Mouse (Mus musculus): ENCODE results near the gene Nid1. TPM values are rescaled to one million over a fixed set of nuclear protein-coding genes. Genes with fewer than 3 reads are reported as not detected.
A peak's percentile ranks its signal among the peaks of the same experiment; 100 is the strongest.
"Not testable (repeated sequence)": the region's sequence is repeated elsewhere in the genome, so short reads cannot be mapped to it uniquely, and the experiment has no call there.

Gene Nid1
- total RNA-seq, 1 experiment from 2014 or later: 3.0 TPM

DNA sequence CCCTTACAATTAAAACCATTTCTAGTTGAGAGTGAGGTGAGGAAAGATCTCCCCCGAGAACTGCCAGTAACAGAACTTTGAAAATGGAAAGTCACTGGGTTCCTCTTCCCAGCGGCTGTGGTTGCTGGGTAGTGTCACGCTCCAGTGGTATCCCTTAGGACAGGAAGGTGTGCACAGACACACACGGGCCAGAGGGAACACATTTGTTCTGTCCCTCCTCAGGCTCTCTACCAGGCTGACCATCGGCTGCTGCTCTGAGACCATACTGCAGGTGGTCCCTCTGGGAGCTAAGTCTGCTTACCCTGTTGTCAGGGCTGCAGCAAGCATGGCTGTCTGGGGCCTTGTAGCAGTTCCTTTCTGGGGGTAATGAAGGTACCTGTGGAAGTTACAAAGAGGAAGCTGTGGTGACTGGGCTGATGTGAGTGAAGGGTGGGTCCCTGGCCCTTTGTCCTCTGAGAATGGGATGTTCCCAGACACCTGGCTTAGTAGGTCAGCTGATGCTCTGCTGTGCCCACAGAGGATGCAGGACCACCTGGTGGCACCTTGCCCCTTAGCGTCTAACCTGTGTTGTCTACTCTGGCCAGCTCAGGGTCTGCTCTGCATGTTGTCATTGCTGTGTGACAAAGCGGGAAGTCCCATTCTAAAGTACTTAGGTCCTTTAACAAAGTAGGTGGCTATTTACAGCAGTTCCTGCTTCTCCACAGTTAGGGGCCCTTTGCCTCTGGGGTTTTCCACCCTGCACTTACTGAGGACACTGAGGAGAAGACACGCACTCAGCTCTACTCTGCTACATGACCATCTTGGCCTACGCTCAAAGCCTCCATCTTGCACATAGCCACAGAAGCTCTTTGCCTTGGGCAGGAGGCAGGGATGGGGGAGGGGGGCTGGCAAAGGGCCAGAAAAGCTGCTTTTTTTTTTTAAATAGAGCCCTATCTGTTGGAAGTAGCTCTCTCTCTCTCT is 86.6 kb downstream of the Nid1 start:
- peak; percentile 63 for ATAC-seq (replicated peaks; ENCODE audit: insufficient number of reproducible peaks, low FRiP score, low TSS enrichment, poor library complexity, severe bottlenecking)

DNA sequence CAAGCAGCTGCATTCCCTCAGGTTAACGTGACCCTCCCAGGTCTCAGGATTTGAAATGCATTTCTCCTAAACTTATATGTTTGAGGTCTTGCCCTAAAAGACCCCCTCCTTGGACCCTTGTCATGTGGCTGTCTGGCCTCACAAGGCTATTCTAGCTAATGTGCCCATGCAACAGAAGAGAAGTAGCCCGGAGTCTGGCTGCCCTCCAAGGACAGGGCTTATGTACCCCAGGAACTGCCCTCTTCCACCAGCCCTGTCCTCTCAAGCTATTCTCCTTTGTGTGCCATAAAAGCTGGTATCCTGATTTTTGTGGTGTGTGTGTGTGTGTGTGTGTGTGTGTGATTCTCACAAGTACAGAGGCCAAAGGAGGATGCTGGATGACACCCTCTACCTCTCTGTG is 87.9 kb downstream of the Nid1 start:
- ATAC-seq (replicated peaks; ENCODE audit: insufficient number of reproducible peaks, low FRiP score, low TSS enrichment, poor library complexity, severe bottlenecking): no peak

DNA sequence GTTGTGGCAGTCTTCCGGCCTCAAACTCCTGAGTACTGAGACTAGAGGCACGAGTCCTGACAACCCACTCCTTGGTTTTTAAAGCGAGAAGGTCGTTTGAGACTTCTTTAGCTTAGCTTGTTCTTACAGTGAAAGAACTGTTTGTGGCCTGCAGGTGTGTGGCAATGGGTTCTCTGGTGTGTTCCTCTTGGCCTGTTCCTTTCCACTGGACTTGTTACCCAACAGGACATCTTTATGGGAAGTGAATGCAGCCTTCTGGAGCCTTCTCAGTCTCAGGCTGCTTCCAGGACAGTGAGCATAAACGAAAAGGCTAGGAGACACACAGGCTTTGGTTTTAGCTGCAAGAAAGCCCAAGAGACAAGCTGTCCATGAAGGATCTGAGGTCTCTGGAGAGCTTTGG is 88.5 kb downstream of the Nid1 start:
- ATAC-seq (replicated peaks; ENCODE audit: insufficient number of reproducible peaks, low FRiP score, low TSS enrichment, poor library complexity, severe bottlenecking): peak; percentile 59

DNA sequence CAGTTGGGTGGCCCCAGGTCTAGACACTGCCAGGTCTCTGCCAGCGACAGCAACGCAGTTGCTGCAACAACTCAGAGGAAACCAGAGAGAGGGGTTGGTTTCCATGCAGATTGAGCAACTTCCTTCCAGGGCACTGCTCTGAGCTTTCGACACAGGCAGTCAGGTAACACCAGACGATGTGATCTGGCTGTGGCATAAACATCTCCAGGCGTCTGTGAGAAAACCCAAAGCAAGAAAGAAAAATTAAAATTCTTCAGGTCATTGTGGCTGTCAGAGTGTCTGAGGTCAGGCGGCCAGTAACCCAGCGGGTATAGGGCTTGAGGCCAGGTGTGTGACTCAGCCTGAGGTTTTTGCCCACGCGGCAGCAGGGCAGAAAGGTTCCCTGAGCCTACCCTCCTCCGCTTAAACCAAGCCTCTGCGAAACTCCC is 91.8 kb downstream of the Nid1 start:
- ATAC-seq (replicated peaks; ENCODE audit: insufficient number of reproducible peaks, low FRiP score, low TSS enrichment, poor library complexity, severe bottlenecking): peak; percentile 45

DNA sequence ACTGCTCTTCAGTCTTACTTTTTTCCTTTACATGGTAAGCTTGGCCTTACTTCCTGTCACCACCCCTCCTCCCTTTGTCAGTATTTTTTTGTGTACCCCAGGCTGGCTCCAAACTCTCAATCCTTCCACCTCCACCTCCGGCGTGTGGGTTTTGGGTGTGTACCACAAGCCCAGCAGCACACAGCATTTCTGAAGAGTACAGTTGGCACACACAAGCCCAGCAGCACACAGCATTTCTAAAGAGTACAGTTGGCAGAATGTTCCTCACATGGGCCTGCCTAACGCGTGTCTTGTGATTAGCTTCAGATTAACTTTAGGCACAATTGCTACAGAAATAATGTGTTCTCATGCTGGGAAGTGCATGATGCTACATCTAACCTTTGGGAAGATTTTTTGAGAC is 93.6 kb downstream of the Nid1 start:
- ATAC-seq (replicated peaks; ENCODE audit: insufficient number of reproducible peaks, low FRiP score, low TSS enrichment, poor library complexity, severe bottlenecking): no peak

DNA sequence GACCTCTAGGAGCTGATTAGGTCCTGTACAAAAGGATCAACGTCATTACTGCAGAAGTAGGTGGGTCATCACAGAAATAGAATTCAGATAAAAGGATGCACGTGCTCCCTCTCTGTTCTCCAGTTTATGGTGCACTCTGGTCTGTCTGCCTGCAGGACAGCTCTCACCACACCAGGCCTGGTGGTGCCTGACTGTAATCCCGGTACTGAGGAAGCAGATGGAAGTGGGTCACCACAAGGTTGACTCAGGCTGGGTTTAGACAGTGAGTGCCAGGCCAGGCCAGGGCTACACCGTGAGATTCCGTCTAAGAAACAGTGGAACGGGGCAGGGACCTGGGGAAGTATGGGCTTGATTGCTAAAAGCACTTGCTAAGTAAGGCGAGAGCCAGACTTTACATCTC is 94.6 kb downstream of the Nid1 start:
- no peak for ATAC-seq (replicated peaks; ENCODE audit: insufficient number of reproducible peaks, low FRiP score, low TSS enrichment, poor library complexity, severe bottlenecking)

DNA sequence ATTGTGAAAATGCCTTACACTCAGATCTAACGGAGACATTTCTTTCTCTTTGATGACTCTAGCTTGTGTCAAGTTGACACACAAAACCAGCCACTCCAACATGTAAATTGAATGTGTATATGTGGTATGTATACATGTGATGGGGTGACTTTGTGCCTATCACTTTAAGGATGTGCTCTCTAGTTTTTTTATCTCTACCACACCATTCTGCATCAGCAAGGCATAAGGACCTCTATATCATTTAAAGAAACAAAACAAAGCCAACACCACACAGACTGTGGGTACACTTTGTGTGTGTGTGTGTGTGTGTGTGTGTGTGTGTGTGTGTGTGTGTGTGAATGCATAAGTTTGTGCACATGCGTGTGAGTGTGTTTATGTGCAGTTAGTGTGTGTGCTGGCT is 99.2 kb downstream of the Nid1 start:
- ATAC-seq (replicated peaks; ENCODE audit: insufficient number of reproducible peaks, low FRiP score, low TSS enrichment, poor library complexity, severe bottlenecking): no peak

DNA sequence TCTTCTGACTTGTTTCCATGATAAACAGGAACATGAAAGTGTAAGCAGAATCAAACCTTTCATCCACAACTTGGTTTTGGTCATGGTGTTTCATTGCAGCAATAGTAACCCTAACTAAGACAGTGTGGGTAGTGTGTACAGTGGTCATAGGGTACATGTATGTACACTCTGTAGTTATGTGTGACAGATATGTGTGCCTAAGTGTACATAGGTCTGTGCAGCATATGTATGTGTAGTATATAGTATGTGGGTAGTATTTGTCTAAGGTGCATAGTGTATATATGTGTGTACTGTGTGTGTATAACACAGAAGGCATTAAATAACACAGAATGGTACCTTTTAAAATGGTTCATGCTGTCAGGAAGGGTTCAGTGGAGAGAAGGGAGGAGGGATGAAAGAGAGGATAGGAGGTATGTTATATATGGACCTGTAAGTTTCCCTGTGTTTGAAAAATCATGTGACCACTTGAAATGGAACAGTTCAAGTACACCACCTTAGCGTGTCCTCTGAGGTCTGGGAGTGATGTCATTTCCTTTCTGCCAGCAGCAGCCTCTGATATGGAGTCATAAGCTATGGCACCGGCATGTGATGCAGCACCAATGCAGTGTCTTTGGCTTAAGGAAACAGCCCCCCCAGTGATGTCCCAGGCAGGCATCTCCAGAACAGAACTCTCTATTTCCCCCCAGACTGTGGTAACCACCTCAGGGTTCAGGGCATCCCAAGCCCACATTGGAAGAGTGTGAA is 100.1 kb downstream of the Nid1 start:
- ATAC-seq (replicated peaks; ENCODE audit: insufficient number of reproducible peaks, low FRiP score, low TSS enrichment, poor library complexity, severe bottlenecking): peak; percentile 35; the same call in 1 of the 2 replicates

DNA sequence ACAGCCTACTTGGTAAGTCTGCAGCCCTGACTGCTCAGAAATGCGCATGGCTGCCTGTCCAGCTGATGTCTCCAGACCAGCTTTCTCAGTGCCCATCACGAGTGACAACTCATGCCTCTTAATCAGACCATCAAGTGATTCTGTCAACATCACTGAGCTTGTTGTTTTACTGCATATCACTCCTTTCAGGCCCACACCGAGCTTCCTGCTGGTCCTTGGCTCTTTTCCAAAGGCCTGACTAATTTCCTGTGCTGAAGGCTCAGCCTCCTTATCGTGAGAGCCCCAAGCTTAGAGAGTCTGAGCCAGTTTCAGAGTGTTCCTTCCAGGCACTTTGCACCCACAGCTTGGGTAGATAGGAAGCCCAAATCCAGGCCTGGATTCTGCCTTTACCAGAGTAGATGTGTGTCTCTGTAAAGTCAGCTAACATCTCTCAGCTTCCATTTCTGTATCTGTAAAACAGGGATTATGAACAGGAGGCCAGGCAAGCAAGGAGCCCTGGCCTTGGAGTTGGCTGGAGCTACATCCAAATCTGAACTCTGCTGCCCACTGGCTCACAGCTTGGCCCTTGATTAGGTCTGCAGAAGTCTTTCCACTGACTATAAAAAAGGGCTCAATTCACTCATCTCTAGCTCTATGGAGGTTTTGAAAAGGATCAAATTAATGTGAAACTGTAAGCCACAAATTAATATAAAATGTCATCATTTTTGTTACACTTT is 101.4 kb downstream of the Nid1 start:
- peak; percentile 68 for ATAC-seq (replicated peaks; ENCODE audit: insufficient number of reproducible peaks, low FRiP score, low TSS enrichment, poor library complexity, severe bottlenecking)

DNA sequence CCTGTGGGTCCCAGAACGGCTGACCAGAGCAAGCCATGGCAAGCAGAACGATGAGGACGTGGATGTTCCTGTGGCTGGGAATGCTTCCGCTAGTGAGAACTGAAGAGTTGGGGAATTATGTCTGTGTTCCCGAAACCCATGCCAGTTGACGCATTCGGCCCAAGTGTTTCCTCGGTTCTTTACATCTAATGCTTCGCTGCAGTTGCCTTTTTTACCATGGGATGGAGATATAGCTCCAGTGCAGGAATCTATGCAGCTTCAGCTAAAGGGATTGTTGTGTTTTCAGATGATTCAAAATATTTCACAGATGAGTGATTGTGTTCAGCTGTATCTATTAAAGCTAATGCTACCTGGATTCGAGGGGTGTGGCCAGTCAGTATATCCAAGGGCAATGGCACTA is 105.7 kb downstream of the Nid1 start:
- ATAC-seq (replicated peaks; ENCODE audit: insufficient number of reproducible peaks, low FRiP score, low TSS enrichment, poor library complexity, severe bottlenecking): not testable (repeated sequence)

DNA sequence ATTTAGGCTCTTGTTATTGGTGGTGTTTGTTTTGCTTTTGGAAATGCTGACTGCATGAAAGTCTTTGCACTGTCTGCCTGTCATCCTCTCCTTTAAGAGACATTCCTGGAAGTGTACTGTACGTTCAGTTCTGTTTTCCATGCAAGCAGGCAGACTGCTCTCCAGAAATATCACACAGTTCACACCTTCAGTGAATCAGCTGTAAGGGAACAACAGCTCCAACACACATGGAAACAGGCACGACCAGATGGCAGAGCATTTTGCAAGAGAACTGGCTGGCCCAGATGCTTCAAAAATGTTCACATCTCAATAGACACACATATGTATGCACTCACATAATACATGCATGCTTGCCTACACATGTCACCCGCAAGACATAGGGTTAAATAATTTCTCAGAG is 109.4 kb downstream of the Nid1 start:
- no peak for ATAC-seq (replicated peaks; ENCODE audit: insufficient number of reproducible peaks, low FRiP score, low TSS enrichment, poor library complexity, severe bottlenecking)

DNA sequence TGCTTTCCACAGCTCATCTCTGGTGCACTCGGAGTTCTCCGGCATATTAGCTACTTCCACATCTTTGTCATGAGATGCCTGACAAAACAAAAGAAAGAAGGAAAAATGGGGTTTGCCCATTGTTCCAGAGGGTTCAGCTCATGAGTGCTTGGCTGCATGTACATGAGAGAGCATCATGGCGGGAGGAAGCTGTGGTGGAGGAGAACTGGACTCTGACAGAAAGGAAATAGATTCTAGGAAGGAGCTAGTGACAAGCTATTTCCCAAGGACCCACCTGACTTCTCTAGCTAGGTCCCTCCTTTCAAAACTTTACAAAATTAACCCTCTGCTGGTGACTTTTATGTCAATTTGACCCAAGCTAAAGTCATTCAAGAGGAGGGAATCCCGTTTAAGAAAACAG is 110.5 kb downstream of the Nid1 start:
- no peak for ATAC-seq (replicated peaks; ENCODE audit: insufficient number of reproducible peaks, low FRiP score, low TSS enrichment, poor library complexity, severe bottlenecking)

DNA sequence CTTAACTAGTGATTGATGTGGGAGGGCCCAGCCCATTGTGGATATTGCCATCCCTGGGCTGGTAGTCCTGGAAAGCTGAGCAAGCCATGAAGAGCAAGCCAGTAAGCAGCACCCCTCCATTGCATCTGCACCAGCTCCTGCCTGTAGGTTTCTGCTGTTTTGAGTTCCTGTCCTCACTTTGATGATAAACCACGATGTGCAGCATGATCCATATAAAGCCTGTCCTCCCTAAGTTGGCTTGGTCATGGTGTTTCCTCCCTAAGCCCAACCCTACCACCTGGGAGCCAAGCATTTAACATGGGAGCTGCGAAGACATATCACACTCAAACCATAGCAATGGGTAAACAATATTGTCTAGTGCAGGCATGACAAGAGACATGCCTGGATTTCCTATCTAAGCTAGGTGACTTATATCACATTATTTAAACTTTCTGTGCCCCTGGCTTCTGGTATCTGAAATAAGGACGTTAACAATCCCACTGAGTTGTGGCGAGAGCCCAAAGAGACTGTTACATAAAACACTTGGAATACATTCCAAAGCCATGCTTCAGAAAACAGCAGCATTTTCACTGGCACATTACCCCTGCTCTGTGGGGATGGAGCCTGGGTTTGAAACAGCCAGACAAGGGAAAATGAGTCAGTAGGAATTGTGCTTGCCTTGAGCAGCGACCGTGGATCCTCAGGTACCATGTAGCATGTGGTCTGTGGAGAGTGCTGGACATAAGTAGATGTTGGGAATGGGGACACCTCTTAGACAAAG is 111.3 kb downstream of the Nid1 start:
- ATAC-seq (replicated peaks; ENCODE audit: insufficient number of reproducible peaks, low FRiP score, low TSS enrichment, poor library complexity, severe bottlenecking): no peak

DNA sequence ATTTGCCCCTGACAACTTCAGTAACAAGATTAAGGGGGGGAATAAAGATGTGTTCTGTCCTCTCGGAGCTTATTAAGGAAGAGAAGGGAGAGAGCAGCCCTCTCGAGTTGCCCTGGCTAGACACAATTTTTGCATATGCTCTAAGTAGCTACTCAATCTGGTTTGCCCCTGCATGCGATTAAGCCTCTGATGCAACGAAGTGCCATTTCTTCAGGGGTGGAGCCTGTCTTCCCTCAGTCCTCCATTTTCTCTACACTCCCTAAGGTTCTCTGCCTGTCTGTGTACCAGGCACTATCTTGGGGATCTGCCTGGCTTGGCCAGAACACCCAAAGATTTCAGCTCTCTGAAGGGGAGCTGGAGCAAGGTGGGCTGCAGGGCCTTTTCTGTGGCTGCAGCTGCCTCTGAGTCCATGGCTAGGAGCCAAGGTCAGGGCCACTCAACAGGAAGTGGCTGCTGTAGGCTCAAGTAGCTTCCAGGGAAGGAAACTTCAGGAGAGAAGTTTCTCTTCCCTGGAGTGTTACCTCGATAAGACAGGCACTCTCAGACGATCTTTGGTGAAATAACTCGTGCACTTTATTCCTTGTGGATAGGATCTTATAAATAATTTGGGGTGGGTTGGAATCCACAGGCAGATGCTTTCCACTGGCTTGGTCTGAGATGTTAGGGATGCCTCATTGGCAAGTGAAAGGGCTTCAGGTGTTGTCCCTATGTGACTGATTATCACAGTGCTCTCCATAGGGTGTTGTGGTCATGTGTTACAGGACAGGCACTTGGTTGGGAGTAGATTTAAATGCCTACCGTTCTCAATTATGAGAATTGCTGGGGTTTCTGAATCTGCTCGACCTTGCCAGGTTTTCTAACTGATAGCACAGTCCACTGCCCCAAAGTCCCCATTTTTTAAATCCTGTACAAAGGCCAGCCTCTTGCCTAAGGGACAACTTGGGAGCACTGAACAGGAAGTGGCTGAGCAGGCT is 112.6 kb downstream of the Nid1 start:
- no peak for ATAC-seq (replicated peaks; ENCODE audit: insufficient number of reproducible peaks, low FRiP score, low TSS enrichment, poor library complexity, severe bottlenecking)

DNA sequence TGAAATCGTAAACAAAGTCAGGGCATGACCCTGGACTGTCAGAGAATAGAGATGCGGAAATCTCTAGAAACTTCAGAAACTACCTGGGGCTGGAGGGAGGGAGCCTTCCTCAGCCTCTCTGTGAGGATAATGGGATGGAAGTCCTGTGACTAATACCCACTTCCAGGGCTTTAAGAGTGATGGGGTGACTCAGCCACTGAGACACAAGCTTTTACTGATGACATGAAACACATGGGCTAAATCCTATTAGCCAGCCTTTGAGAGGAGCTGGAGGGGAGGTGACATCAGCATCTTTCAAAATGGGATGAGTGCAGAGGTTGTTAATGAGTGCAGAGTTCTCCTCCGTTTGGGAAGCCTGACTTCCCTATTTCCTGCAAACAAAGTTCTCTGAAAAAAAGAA is 114.7 kb downstream of the Nid1 start:
- ATAC-seq (replicated peaks; ENCODE audit: insufficient number of reproducible peaks, low FRiP score, low TSS enrichment, poor library complexity, severe bottlenecking): no peak

DNA sequence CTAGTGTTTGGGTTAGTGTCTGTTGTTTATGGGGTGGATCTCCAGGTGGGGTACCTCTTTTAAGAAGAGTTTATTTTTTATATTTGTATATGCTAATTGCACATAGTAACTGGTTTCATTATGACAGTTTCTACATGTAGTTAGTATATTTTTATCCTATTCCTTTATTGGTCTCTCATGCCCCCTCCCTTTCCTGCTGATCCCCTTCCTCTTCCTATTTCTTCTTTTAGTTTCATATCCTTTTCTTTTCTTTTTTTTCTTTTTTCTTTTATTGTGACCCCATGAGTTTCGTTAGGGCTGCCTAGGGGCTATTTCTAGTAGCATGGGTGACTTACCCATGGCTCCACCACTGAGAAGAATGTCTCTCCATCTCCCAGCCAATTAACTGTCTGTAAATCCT is 116.3 kb downstream of the Nid1 start:
- no peak for ATAC-seq (replicated peaks; ENCODE audit: insufficient number of reproducible peaks, low FRiP score, low TSS enrichment, poor library complexity, severe bottlenecking)

DNA sequence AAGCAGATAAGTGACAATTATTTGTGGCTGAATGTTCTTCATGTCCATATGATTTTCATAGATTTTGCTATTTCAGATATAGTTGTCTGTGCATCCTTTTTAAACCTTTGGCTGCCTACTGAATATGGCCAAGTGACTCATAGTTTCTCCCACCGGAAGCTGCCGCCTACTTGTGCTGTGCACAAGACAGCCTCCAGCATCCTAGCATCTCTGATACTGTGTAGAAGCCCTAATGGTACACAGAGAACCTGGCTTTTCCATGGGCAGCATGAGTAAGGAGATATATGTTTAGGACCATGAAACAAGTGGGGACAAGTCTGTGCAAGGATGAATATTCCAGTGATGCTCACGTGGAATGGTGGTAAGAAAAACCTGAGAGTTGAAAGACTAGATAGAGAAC is 117.8 kb downstream of the Nid1 start:
- ATAC-seq (replicated peaks; ENCODE audit: insufficient number of reproducible peaks, low FRiP score, low TSS enrichment, poor library complexity, severe bottlenecking): no peak
